Mouse (Mus musculus): Measurements from ENCODE around the gene Rgs21. TPM values are rescaled to one million over a fixed set of nuclear protein-coding genes. Genes with fewer than 3 reads are reported as not detected.

Gene Rgs21
- polyA plus RNA-seq (2014; fragmentation: Illumina TruSeq; extraction: RNeasy Lipid Tissue Mini Kit (QIAGEN cat#74804); ENCODE audit: low read depth, low replicate concordance): not detected

DNA sequence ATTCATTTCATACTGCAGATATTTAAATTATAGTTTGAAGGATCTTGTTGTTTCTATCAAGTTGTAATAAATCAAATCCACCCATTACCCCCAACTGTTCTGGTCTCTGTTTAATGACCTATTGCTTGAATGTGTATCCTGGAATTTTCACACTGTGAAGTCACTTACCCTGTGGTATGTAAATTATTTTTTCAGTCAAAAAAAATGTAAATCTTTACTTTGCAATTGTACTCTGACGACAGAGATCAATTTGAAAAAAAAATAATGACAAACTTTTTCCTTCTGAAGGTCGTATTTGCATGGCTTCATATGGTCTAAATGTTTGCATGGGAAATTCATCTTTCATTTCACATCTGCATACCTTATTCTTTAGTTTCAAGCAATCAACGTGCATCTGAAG, at the start of gene Rgs21:
Rgs21 (minus strand) TSS at position 101 of the 400 bp plus-strand sequence.

Other genes with a start within 250 kb of the Rgs21 start
- 0.32 TPM for gene Rgs18, start 207.8 kb upstream of the Rgs21 start, polyA plus RNA-seq (2014; fragmentation: Illumina TruSeq; extraction: RNeasy Lipid Tissue Mini Kit (QIAGEN cat#74804); ENCODE audit: low read depth, low replicate concordance)

Measured in testis, adult 10 weeks (tissue).